Mouse (Mus musculus): ENCODE data around the gene Vac14. TPM values are rescaled to one million over a fixed set of nuclear protein-coding genes. Genes with fewer than 3 reads are reported as not detected.
A peak's percentile ranks its signal among the peaks of the same experiment; 100 is the strongest.

Gene Vac14
- polyA plus RNA-seq, 1 experiment from 2014 or later = 33.6 TPM

- Histone ChIP-seq H3K27ac (replicated peaks) (no peak overlapping the region), H3K9me3 (no peaks in the 10 kb centered on the region), H3K4me3 (no peak overlapping the region), H3K36me3 (0 out of 2 replicates have a peak, but pooled peaks cover 9% of the 10 kb centered on the region), H3K4me1 (replicated peaks) (peaks cover 52% of the 10 kb centered on the region), H3K9ac (no peak overlapping the region), H3K27me3 (no peaks in the 10 kb centered on the region), H3K4me2 (no peak overlapping the region)
- no peak for ATAC-seq (ENCODE audit: low FRiP score, low read depth)
- WGBS = 49% methylated on average over 11 of the region's 11 CpGs
Measured at GRCm38 (mm10) chr8:110708429-110708828, 90.0 kb downstream of the Vac14 start.

- Histone ChIP-seq H3K27ac (replicated peaks) (peak overlapping the region; percentile 50), H3K9me3 (no peaks in the 10 kb centered on the region), H3K4me3 (no peak overlapping the region), H3K4me2 (no peak overlapping the region), H3K4me1 (replicated peaks) (peaks cover 45% of the 10 kb centered on the region), H3K36me3 (0 out of 2 replicates have a peak, but pooled peaks cover 9% of the 10 kb centered on the region), H3K9ac (no peak overlapping the region), H3K27me3 (no peaks in the 10 kb centered on the region)
- WGBS = 64% methylated on average over 3 of the region's 3 CpGs
- ATAC-seq (ENCODE audit: low FRiP score, low read depth) = no peak
Measured at GRCm38 (mm10) chr8:110710593-110710992, 92.2 kb downstream of the Vac14 start.

GRCm38 (mm10) chr8:110711271-110711934 is 93.0 kb downstream of the Vac14 start:
- WGBS = 78% methylated on average over 13 of the region's 13 CpGs
- ATAC-seq (ENCODE audit: low FRiP score, low read depth) = peak; percentile 45; the same call in 1 of the 2 replicates
- H3K9ac ChIP-seq = no peak overlapping the region

GRCm38 (mm10) chr8:110713073-110713472 is 94.7 kb downstream of the Vac14 start:
- H3K4me2 ChIP-seq = no peak overlapping the region
- H3K9me3 ChIP-seq = no peaks in the 10 kb centered on the region
- no peaks in the 10 kb centered on the region for H3K27me3 ChIP-seq
- no peak overlapping the region for H3K9ac ChIP-seq
- H3K4me3 ChIP-seq = no peak overlapping the region
- H3K4me1 ChIP-seq (replicated peaks) = peaks cover 59% of the 10 kb centered on the region
- H3K27ac ChIP-seq (replicated peaks) = no peak overlapping the region
- WGBS = 95% methylated on average over 7 of the region's 7 CpGs
- no peak for ATAC-seq (ENCODE audit: low FRiP score, low read depth)
- 0 out of 2 replicates have a peak, but pooled peaks cover 9% of the 10 kb centered on the region for H3K36me3 ChIP-seq

More at GRCm38 (mm10) chr8:110711271-110711934, 93.0 kb downstream of the Vac14 start:
- no peak overlapping the region for H3K4me2 ChIP-seq
- H3K9me3 ChIP-seq = no peaks in the 10 kb centered on the region
- H3K4me1 ChIP-seq (replicated peaks) = peaks cover 46% of the 10 kb centered on the region
- H3K36me3 ChIP-seq = 0 out of 2 replicates have a peak, but pooled peaks cover 9% of the 10 kb centered on the region
- H3K4me3 ChIP-seq = no peak overlapping the region
- 0 out of 2 replicates have a peak overlapping the region, but pooled peaks have one; percentile 25 for H3K27ac ChIP-seq (replicated peaks)
- no peaks in the 10 kb centered on the region for H3K27me3 ChIP-seq

GRCm38 (mm10) chr8:110714827-110715519 is 96.6 kb downstream of the Vac14 start:
- no peak overlapping the region for H3K9ac ChIP-seq

GRCm38 (mm10) chr8:110716075-110716474 is 97.7 kb downstream of the Vac14 start:
- Histone ChIP-seq H3K4me1 (replicated peaks) (peaks cover 66% of the 10 kb centered on the region), H3K27me3 (no peaks in the 10 kb centered on the region), H3K4me2 (no peak overlapping the region), H3K9ac (no peak overlapping the region), H3K9me3 (no peaks in the 10 kb centered on the region), H3K27ac (replicated peaks) (peak overlapping the region; percentile 57), H3K36me3 (0 out of 2 replicates have a peak, but pooled peaks cover 9% of the 10 kb centered on the region), H3K4me3 (no peak overlapping the region)
- 35% methylated on average over 4 of the region's 4 CpGs for WGBS
- ATAC-seq (ENCODE audit: low FRiP score, low read depth) = peak; percentile 58

More at GRCm38 (mm10) chr8:110714827-110715519, 96.6 kb downstream of the Vac14 start:
- Histone ChIP-seq H3K4me1 (replicated peaks) (peaks cover 66% of the 10 kb centered on the region), H3K36me3 (0 out of 2 replicates have a peak, but pooled peaks cover 9% of the 10 kb centered on the region), H3K4me2 (no peak overlapping the region), H3K27me3 (no peaks in the 10 kb centered on the region), H3K9me3 (no peaks in the 10 kb centered on the region), H3K4me3 (no peak overlapping the region), H3K27ac (replicated peaks) (peak overlapping the region; percentile 57)
- 70% methylated on average over 15 of the region's 15 CpGs for WGBS
- no peak for ATAC-seq (ENCODE audit: low FRiP score, low read depth)

GRCm38 (mm10) chr8:110717131-110717530 is 98.7 kb downstream of the Vac14 start:
- ATAC-seq (ENCODE audit: low FRiP score, low read depth) = no peak
- Histone ChIP-seq H3K27me3 (no peaks in the 10 kb centered on the region), H3K27ac (replicated peaks) (no peak overlapping the region), H3K9ac (no peak overlapping the region), H3K4me3 (no peak overlapping the region), H3K4me2 (no peak overlapping the region), H3K36me3 (0 out of 2 replicates have a peak, but pooled peaks cover 2% of the 10 kb centered on the region), H3K4me1 (replicated peaks) (peaks cover 63% of the 10 kb centered on the region), H3K9me3 (no peaks in the 10 kb centered on the region)
- 67% methylated on average over 7 of the region's 7 CpGs for WGBS

- 83% methylated on average over 8 of the region's 8 CpGs for WGBS
- Histone ChIP-seq H3K36me3 (no peaks in the 10 kb centered on the region), H3K9ac (no peak overlapping the region), H3K27ac (replicated peaks) (peak overlapping the region; percentile 94), H3K4me3 (no peak overlapping the region), H3K9me3 (no peaks in the 10 kb centered on the region), H3K4me1 (replicated peaks) (peaks cover 75% of the 10 kb centered on the region), H3K27me3 (no peaks in the 10 kb centered on the region), H3K4me2 (no peak overlapping the region)
- ATAC-seq (ENCODE audit: low FRiP score, low read depth) = no peak
Measured at GRCm38 (mm10) chr8:110718209-110718968, 100.0 kb downstream of the Vac14 start.

- no peak overlapping the region for H3K4me3 ChIP-seq
- H3K9ac ChIP-seq = no peak overlapping the region
- H3K9me3 ChIP-seq = no peaks in the 10 kb centered on the region
- no peaks in the 10 kb centered on the region for H3K27me3 ChIP-seq
- H3K4me1 ChIP-seq (replicated peaks) = peaks cover 82% of the 10 kb centered on the region
- H3K4me2 ChIP-seq = peak overlapping the region; percentile 97
- 41% methylated on average over 12 of the region's 12 CpGs for WGBS
- H3K36me3 ChIP-seq = no peaks in the 10 kb centered on the region
- peak overlapping the region; percentile 94 for H3K27ac ChIP-seq (replicated peaks)
- ATAC-seq (ENCODE audit: low FRiP score, low read depth) = no peak
Measured at GRCm38 (mm10) chr8:110718969-110719670, 100.7 kb downstream of the Vac14 start.

GRCm38 (mm10) chr8:110719898-110720653 is 101.7 kb downstream of the Vac14 start:
- H3K4me3 ChIP-seq = peak overlapping the region; percentile 83
- no peaks in the 10 kb centered on the region for H3K27me3 ChIP-seq
- peak overlapping the region; percentile 99 for H3K9ac ChIP-seq
- no peak for ATAC-seq (ENCODE audit: low FRiP score, low read depth)
- peak overlapping the region; percentile 94 for H3K27ac ChIP-seq (replicated peaks)
- H3K36me3 ChIP-seq = no peaks in the 10 kb centered on the region
- peak overlapping the region; percentile 97 for H3K4me2 ChIP-seq
- H3K9me3 ChIP-seq = no peaks in the 10 kb centered on the region
- WGBS = 54% methylated on average over 6 of the region's 6 CpGs
- H3K4me1 ChIP-seq (replicated peaks) = peaks cover 84% of the 10 kb centered on the region

Data from hindbrain, embryonic 15.5 days (tissue).